Mouse (Mus musculus) adrenal gland, postnatal 25 days (tissue): ENCODE measurements around the gene Tlr8. TPM values are rescaled to one million over a fixed set of nuclear protein-coding genes. Genes with fewer than 3 reads are reported as not detected.
"Not testable (repeated sequence)": the region's sequence is repeated elsewhere in the genome, so short reads cannot be mapped to it uniquely, and the experiment has no call there.

ENCODE experiments used
- DNase-seq: peaks from one replicate; pipeline ENCODE4 v3.0.0; 2021; ENCODE audit warnings: mixed read lengths
- long read RNA-seq: library from polyadenylated mRNA; stranded (forward); transcript quantifications from one replicate; pipeline ENCODE4 v2.0.0, GENCODE M21; 2021
- total RNA-seq: library from RNA; stranded (reverse); gene quantifications from 2 replicates; pipeline ENCODE4 v1.2.3, GENCODE M21; 2021

Gene Tlr8
- 0.67 and 1.5 TPM in 2 replicates for total RNA-seq
- long read RNA-seq: 0 reads

- no peak for DNase-seq
Measured at GRCm38 (mm10) chrX:167264086-167264485, at the start of gene Tlr8. Gene Tlr8, minus strand, starts transcription at chrX:167264329.

GRCm38 (mm10) chrX:167302061-167302460, 37.9 kb upstream of the Tlr8 start:
- DNase-seq: not testable (repeated sequence)

- DNase-seq: peak; percentile 63
Measured at GRCm38 (mm10) chrX:167276953-167277352, 12.8 kb upstream of the Tlr8 start.

- no peak for DNase-seq
Measured at GRCm38 (mm10) chrX:167276551-167276950, 12.4 kb upstream of the Tlr8 start.

GRCm38 (mm10) chrX:167263530-167263929, 599 bp downstream of the Tlr8 start:
- DNase-seq: no peak

- no peak for DNase-seq
Measured at GRCm38 (mm10) chrX:167241736-167242135, 22.4 kb downstream of the Tlr8 start.

GRCm38 (mm10) chrX:167239293-167239921, 24.7 kb downstream of the Tlr8 start:
- no peak for DNase-seq

GRCm38 (mm10) chrX:167233104-167233687, 30.9 kb downstream of the Tlr8 start:
- peak; percentile 66 for DNase-seq

- no peak for DNase-seq
Measured at GRCm38 (mm10) chrX:167231150-167231549, 33.0 kb downstream of the Tlr8 start.

- DNase-seq: no peak
Measured at GRCm38 (mm10) chrX:167229819-167230218, 34.3 kb downstream of the Tlr8 start.

- DNase-seq: peak; percentile 67
Measured at GRCm38 (mm10) chrX:167229206-167229605, 34.9 kb downstream of the Tlr8 start.

GRCm38 (mm10) chrX:167227756-167228155, 36.4 kb downstream of the Tlr8 start:
- DNase-seq: no peak

GRCm38 (mm10) chrX:167227138-167227537, 37.0 kb downstream of the Tlr8 start:
- no peak for DNase-seq

GRCm38 (mm10) chrX:167226570-167226969, 37.6 kb downstream of the Tlr8 start:
- DNase-seq: no peak

GRCm38 (mm10) chrX:167212707-167213106, 51.4 kb downstream of the Tlr8 start:
- DNase-seq: no peak

- no peak for DNase-seq
Measured at GRCm38 (mm10) chrX:167211871-167212555, 52.1 kb downstream of the Tlr8 start.

- no peak for DNase-seq
Measured at GRCm38 (mm10) chrX:167210319-167210728, 53.8 kb downstream of the Tlr8 start.

- DNase-seq: no peak
Measured at GRCm38 (mm10) chrX:167209828-167210227, 54.3 kb downstream of the Tlr8 start.

- peak; percentile 78 for DNase-seq
Measured at GRCm38 (mm10) chrX:167208978-167209754, 55.0 kb downstream of the Tlr8 start, which contains the start of gene Tmsb4x. Gene Tmsb4x, minus strand, starts transcription at chrX:167209315.

GRCm38 (mm10) chrX:167208506-167208820, 55.7 kb downstream of the Tlr8 start:
- peak; percentile 5 for DNase-seq

GRCm38 (mm10) chrX:167207741-167208505, 56.2 kb downstream of the Tlr8 start:
- peak; percentile 6 for DNase-seq
